Mouse (Mus musculus): ENCODE data around the gene Ndufs8. TPM values are rescaled to one million over a fixed set of nuclear protein-coding genes. Genes with fewer than 3 reads are reported as not detected.

Gene Ndufs8
- polyA plus RNA-seq, 1 experiment, result 91.7 TPM

- TF ChIP-seq CTCF (IDR thresholded peaks at IDR 0.05; ENCODE audit: low read depth, low read length) (no peak), EP300 (IDR thresholded peaks at IDR 0.05; ENCODE audit: insufficient read depth, low read depth, low read length) (no peak), POLR2A (IDR thresholded peaks at IDR 0.05; ENCODE audit: insufficient read depth, low read length) (no peak)
- H3K4me1 ChIP-seq (ENCODE audit: control insufficient read depth, insufficient read depth, low read length), result no peaks in the 10 kb centered on the region
These were observed 15.0 kb downstream of the Ndufs8 start for GRCm38 (mm10) chr19:3897557-3897956.

DNA sequence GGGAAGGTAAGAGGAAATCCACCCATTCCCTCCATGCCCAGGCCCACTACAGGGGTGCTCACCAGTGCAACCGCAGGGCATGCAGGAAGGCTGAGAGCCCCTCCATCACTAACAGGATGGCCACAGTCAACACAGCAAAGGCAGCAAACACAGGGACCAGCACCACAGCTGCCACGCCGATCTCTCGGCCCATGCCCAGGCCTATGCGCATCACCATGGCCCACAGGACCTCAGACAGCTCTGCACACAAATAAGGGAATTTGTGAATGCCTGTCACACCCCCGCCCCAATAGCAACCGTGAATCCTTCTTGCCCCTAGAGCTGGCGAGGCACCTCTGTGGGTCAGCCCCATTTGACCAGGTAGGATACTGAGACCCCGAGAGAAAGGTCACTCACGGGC lies 16.4 kb downstream of the Ndufs8 start:
- no peak overlapping the region for H3K4me3 ChIP-seq (ENCODE audit: low read depth, low read length)
- no peak overlapping the region for H3K27ac ChIP-seq (ENCODE audit: insufficient read depth, low read length)
- TF ChIP-seq EP300 (IDR thresholded peaks at IDR 0.05; ENCODE audit: insufficient read depth, low read depth, low read length), result no peak
- TF ChIP-seq CTCF (IDR thresholded peaks at IDR 0.05; ENCODE audit: low read depth, low read length), result no peak
- no peak for TF ChIP-seq POLR2A (IDR thresholded peaks at IDR 0.05; ENCODE audit: insufficient read depth, low read length)

More at GRCm38 (mm10) chr19:3897557-3897956, 15.0 kb downstream of the Ndufs8 start:
- Histone ChIP-seq H3K27ac (ENCODE audit: insufficient read depth, low read length) (no peak overlapping the region), H3K27me3 (ENCODE audit: control insufficient read depth, insufficient read depth, low read length, poor library complexity, severe bottlenecking) (no peaks in the 10 kb centered on the region), H3K9ac (ENCODE audit: low read depth, poor library complexity, severe bottlenecking) (no peak overlapping the region), H3K9me3 (replicated peaks; ENCODE audit: control insufficient read depth, insufficient read depth, low read length, poor library complexity, severe bottlenecking) (no peaks in the 10 kb centered on the region), H3K36me3 (ENCODE audit: control insufficient read depth, insufficient read depth, low read length, poor library complexity, severe bottlenecking) (peaks cover 10% of the 10 kb centered on the region), H3K4me3 (ENCODE audit: low read depth, low read length) (no peak overlapping the region)

GRCm38 (mm10) chr19:3895171-3895631 lies 17.4 kb downstream of the Ndufs8 start:
- Histone ChIP-seq H3K36me3 (ENCODE audit: control insufficient read depth, insufficient read depth, low read length, poor library complexity, severe bottlenecking) (peaks cover 22% of the 10 kb centered on the region), H3K27ac (ENCODE audit: insufficient read depth, low read length) (no peak overlapping the region)

More for the DNA sequence above, 16.4 kb downstream of the Ndufs8 start:
- Histone ChIP-seq H3K27me3 (ENCODE audit: control insufficient read depth, insufficient read depth, low read length, poor library complexity, severe bottlenecking) (no peaks in the 10 kb centered on the region), H3K9ac (ENCODE audit: low read depth, poor library complexity, severe bottlenecking) (no peak overlapping the region), H3K4me1 (ENCODE audit: control insufficient read depth, insufficient read depth, low read length) (no peaks in the 10 kb centered on the region), H3K9me3 (replicated peaks; ENCODE audit: control insufficient read depth, insufficient read depth, low read length, poor library complexity, severe bottlenecking) (no peaks in the 10 kb centered on the region), H3K36me3 (ENCODE audit: control insufficient read depth, insufficient read depth, low read length, poor library complexity, severe bottlenecking) (peaks cover 16% of the 10 kb centered on the region)

GRCm38 (mm10) chr19:3894294-3894693 lies 18.3 kb downstream of the Ndufs8 start:
- H3K36me3 ChIP-seq (ENCODE audit: control insufficient read depth, insufficient read depth, low read length, poor library complexity, severe bottlenecking), result peaks cover 31% of the 10 kb centered on the region
- H3K4me1 ChIP-seq (ENCODE audit: control insufficient read depth, insufficient read depth, low read length), result no peaks in the 10 kb centered on the region
- H3K27me3 ChIP-seq (ENCODE audit: control insufficient read depth, insufficient read depth, low read length, poor library complexity, severe bottlenecking), result no peaks in the 10 kb centered on the region
- no peak for TF ChIP-seq POLR2A (IDR thresholded peaks at IDR 0.05; ENCODE audit: insufficient read depth, low read length)
- no peak for TF ChIP-seq CTCF (IDR thresholded peaks at IDR 0.05; ENCODE audit: low read depth, low read length)
- TF ChIP-seq EP300 (IDR thresholded peaks at IDR 0.05; ENCODE audit: insufficient read depth, low read depth, low read length), result no peak
- no peak overlapping the region for H3K27ac ChIP-seq (ENCODE audit: insufficient read depth, low read length)
- no peak overlapping the region for H3K4me3 ChIP-seq (ENCODE audit: low read depth, low read length)
- H3K9ac ChIP-seq (ENCODE audit: low read depth, poor library complexity, severe bottlenecking), result no peak overlapping the region
- no peaks in the 10 kb centered on the region for H3K9me3 ChIP-seq (replicated peaks; ENCODE audit: control insufficient read depth, insufficient read depth, low read length, poor library complexity, severe bottlenecking)

More at GRCm38 (mm10) chr19:3895171-3895631, 17.4 kb downstream of the Ndufs8 start:
- H3K9ac ChIP-seq (ENCODE audit: low read depth, poor library complexity, severe bottlenecking), result no peak overlapping the region
- H3K9me3 ChIP-seq (replicated peaks; ENCODE audit: control insufficient read depth, insufficient read depth, low read length, poor library complexity, severe bottlenecking), result no peaks in the 10 kb centered on the region
- TF ChIP-seq EP300 (IDR thresholded peaks at IDR 0.05; ENCODE audit: insufficient read depth, low read depth, low read length) (no peak), CTCF (IDR thresholded peaks at IDR 0.05; ENCODE audit: low read depth, low read length) (no peak), POLR2A (IDR thresholded peaks at IDR 0.05; ENCODE audit: insufficient read depth, low read length) (no peak)
- no peaks in the 10 kb centered on the region for H3K27me3 ChIP-seq (ENCODE audit: control insufficient read depth, insufficient read depth, low read length, poor library complexity, severe bottlenecking)
- H3K4me3 ChIP-seq (ENCODE audit: low read depth, low read length), result no peak overlapping the region
- no peaks in the 10 kb centered on the region for H3K4me1 ChIP-seq (ENCODE audit: control insufficient read depth, insufficient read depth, low read length)

DNA sequence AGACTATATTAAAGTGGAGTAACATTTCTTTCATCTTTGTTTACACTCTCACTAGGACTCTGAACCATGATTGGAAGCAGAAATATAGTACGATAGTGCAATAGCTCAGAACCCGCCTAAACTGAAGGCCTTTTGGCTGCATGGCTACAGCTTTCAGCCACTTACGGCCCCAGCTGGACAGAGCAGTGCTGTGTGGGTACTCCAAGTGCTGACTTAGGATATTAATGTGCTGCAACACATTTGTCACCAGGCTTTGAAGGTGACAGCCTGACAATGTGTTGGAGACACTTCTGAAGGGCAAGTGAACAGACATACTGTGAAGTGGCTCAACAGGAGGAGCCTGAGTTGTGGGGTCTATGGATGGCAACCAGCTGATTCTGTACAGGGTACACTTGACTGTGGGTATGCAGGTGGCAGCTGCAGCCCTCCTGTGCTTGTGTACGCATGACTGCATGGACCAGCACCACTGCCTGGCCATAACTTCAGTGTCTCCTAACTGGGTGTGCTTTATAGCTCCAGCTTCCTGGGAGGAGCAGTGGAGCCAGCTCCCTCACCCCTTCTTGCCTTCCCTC lies 18.9 kb downstream of the Ndufs8 start:
- no peak for TF ChIP-seq CTCF (IDR thresholded peaks at IDR 0.05; ENCODE audit: low read depth, low read length)
- no peak for TF ChIP-seq EP300 (IDR thresholded peaks at IDR 0.05; ENCODE audit: insufficient read depth, low read depth, low read length)
- no peak for TF ChIP-seq POLR2A (IDR thresholded peaks at IDR 0.05; ENCODE audit: insufficient read depth, low read length)
- H3K9me3 ChIP-seq (replicated peaks; ENCODE audit: control insufficient read depth, insufficient read depth, low read length, poor library complexity, severe bottlenecking), result no peaks in the 10 kb centered on the region
- H3K36me3 ChIP-seq (ENCODE audit: control insufficient read depth, insufficient read depth, low read length, poor library complexity, severe bottlenecking), result peaks cover 38% of the 10 kb centered on the region
- H3K27me3 ChIP-seq (ENCODE audit: control insufficient read depth, insufficient read depth, low read length, poor library complexity, severe bottlenecking), result no peaks in the 10 kb centered on the region
- H3K27ac ChIP-seq (ENCODE audit: insufficient read depth, low read length), result no peak overlapping the region
- no peak overlapping the region for H3K9ac ChIP-seq (ENCODE audit: low read depth, poor library complexity, severe bottlenecking)
- H3K4me1 ChIP-seq (ENCODE audit: control insufficient read depth, insufficient read depth, low read length), result no peaks in the 10 kb centered on the region
- H3K4me3 ChIP-seq (ENCODE audit: low read depth, low read length), result no peak overlapping the region

DNA sequence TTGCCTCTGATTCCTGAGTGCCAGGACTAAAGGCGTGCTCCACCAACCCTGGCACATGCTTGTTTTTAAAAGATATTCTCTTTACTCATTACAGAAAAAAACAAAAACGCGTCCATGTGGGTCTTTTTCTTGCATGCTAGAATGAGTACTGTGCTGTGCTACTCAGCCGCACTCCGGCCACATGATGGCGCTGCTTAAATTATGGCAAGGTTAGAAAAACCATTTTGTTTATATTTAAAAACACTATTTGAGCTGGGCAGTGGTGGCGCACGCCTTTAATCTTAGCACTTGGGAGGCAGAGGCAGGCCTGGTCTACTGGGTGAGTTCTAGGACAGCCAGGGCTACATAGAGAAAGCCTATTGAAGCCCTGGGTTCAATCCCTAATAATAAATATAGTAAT lies 22.4 kb downstream of the Ndufs8 start:
- H3K36me3 ChIP-seq (ENCODE audit: control insufficient read depth, insufficient read depth, low read length, poor library complexity, severe bottlenecking), result peaks cover 67% of the 10 kb centered on the region
- no peak overlapping the region for H3K27ac ChIP-seq (ENCODE audit: insufficient read depth, low read length)
- peak; percentile 28 for TF ChIP-seq CTCF (IDR thresholded peaks at IDR 0.05; ENCODE audit: low read depth, low read length)
- no peak for TF ChIP-seq POLR2A (IDR thresholded peaks at IDR 0.05; ENCODE audit: insufficient read depth, low read length)
- H3K4me1 ChIP-seq (ENCODE audit: control insufficient read depth, insufficient read depth, low read length), result no peaks in the 10 kb centered on the region
- H3K9ac ChIP-seq (ENCODE audit: low read depth, poor library complexity, severe bottlenecking), result no peak overlapping the region
- no peaks in the 10 kb centered on the region for H3K9me3 ChIP-seq (replicated peaks; ENCODE audit: control insufficient read depth, insufficient read depth, low read length, poor library complexity, severe bottlenecking)
- no peaks in the 10 kb centered on the region for H3K27me3 ChIP-seq (ENCODE audit: control insufficient read depth, insufficient read depth, low read length, poor library complexity, severe bottlenecking)
- H3K4me3 ChIP-seq (ENCODE audit: low read depth, low read length), result no peak overlapping the region
